ENCODE assay signal across 28 mouse cellular contexts in the genomic region with DNA sequence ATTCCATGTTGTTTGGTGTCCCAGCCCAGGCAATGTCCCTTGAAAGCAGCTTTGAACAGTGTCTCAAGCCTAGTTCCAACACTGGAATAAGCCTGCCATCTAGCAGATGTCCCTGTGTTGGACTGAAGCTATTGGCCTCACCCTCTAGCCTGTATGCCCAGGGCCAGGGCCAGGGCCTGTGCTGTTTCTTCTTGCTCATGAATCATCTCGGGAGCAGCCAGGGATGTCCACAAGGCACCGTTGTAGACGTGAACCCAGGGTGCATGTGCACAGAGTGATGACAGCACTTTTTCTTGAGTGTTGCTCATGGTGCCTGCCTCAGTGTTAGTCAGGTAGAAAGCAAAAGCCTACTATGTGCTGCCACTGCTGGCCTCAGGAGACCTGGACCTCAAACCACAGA. TPM values are rescaled to one million over a fixed set of nuclear protein-coding genes. Genes with fewer than 3 reads are reported as not detected.
"Had no signal": no experiment of that assay in that cellular context is flagged by ENCODE, and none has a peak within 500 bp of the region (broad histone marks: within the 10 kb centered on the region; RNA-seq: fewer than 3 reads in every experiment).

No protein-coding gene starts in this region.

- H3K9ac ChIP-seq: kidney, embryonic 15.5 days; limb, embryonic 12.5 days; limb, embryonic 15.5 days; liver, embryonic 14.5 days; liver, postnatal 0 days; lung, embryonic 14.5 days; midbrain, embryonic 12.5 days; midbrain, embryonic 15.5 days; neural tube, embryonic 12.5 days; neural tube, embryonic 15.5 days had no signal

- H3K4me2 ChIP-seq: limb, embryonic 12.5 days; limb, embryonic 15.5 days; liver, embryonic 11.5 days; lung, embryonic 14.5 days; midbrain, embryonic 12.5 days; midbrain, embryonic 15.5 days; neural tube, embryonic 12.5 days; neural tube, embryonic 15.5 days had no signal

- H3K36me3 ChIP-seq: limb, embryonic 15.5 days; midbrain, embryonic 12.5 days; midbrain, embryonic 15.5 days; neural tube, embryonic 12.5 days; neural tube, embryonic 15.5 days had no signal

- H3K4me3 ChIP-seq: kidney, embryonic 15.5 days; limb, embryonic 12.5 days; limb, embryonic 15.5 days; midbrain, embryonic 12.5 days; midbrain, embryonic 15.5 days; neural tube, embryonic 12.5 days; neural tube, embryonic 15.5 days had no signal

- DNase-seq: kidney, postnatal 10 days; kidney, postnatal 36 days; left cerebral cortex, postnatal 4 days; liver, postnatal 0 days; lung, embryonic 14.5 days; lung, postnatal 14 days; right cerebral cortex, adult 18-20 months; right cerebral cortex, postnatal 14 days; right cerebral cortex, postnatal 4 days had no signal

- H3K9me3 ChIP-seq: kidney, embryonic 15.5 days; limb, embryonic 12.5 days; limb, embryonic 15.5 days; midbrain, embryonic 12.5 days; midbrain, embryonic 15.5 days; neural tube, embryonic 12.5 days; neural tube, embryonic 15.5 days had no signal

- H3K27me3 ChIP-seq: kidney, embryonic 15.5 days; limb, embryonic 12.5 days; limb, embryonic 15.5 days; neural tube, embryonic 12.5 days; neural tube, embryonic 15.5 days had no signal

- H3K27ac ChIP-seq: liver, embryonic 14.5 days; midbrain, embryonic 12.5 days; midbrain, embryonic 15.5 days; neural tube, embryonic 12.5 days; neural tube, embryonic 15.5 days had no signal

- ATAC-seq: liver, postnatal 0 days; midbrain, embryonic 15.5 days had no signal

RNA-seq across cellular contexts. Expression of gene Gm11172, which starts 24.5 kb away (rescaled TPM):
- total RNA-seq: layer of hippocampus, adult 8-10 months; layer of hippocampus, postnatal 14 days; left cerebral cortex, adult 8-10 months; left cerebral cortex, postnatal 14 days; left cerebral cortex, postnatal 4 days; megakaryocyte, adult 5-6 weeks had no signal
- polyA plus RNA-seq: kidney, embryonic 15.5 days; limb, embryonic 12.5 days; limb, embryonic 15.5 days; liver, embryonic 11.5 days; liver, embryonic 14.5 days; liver, postnatal 0 days; lung, embryonic 14.5 days; macrophage; midbrain, embryonic 12.5 days; midbrain, embryonic 15.5 days; neural tube, embryonic 12.5 days; neural tube, embryonic 15.5 days; stomach, embryonic 14.5 days; stomach, postnatal 0 days; thymus, postnatal 0 days; urinary bladder, adult 2 months had no signal

RNA-seq across cellular contexts. Expression of gene Prm1, which starts 31.6 kb away (rescaled TPM):
- total RNA-seq: layer of hippocampus, adult 8-10 months; layer of hippocampus, postnatal 14 days; left cerebral cortex, adult 8-10 months; left cerebral cortex, postnatal 14 days; left cerebral cortex, postnatal 4 days; megakaryocyte, adult 5-6 weeks had no signal
- polyA plus RNA-seq: liver, embryonic 11.5 days; liver, embryonic 14.5 days; liver, postnatal 0 days; lung, embryonic 14.5 days; macrophage; midbrain, embryonic 12.5 days; neural tube, embryonic 12.5 days; stomach, embryonic 14.5 days; urinary bladder, adult 2 months had no signal

RNA-seq across cellular contexts. Expression of gene Prm2, which starts 41.3 kb away (rescaled TPM):
- total RNA-seq: layer of hippocampus, adult 8-10 months; layer of hippocampus, postnatal 14 days; left cerebral cortex, adult 8-10 months; left cerebral cortex, postnatal 14 days; left cerebral cortex, postnatal 4 days; megakaryocyte, adult 5-6 weeks had no signal
- polyA plus RNA-seq: kidney, embryonic 15.5 days; limb, embryonic 12.5 days; limb, embryonic 15.5 days; liver, embryonic 11.5 days; liver, embryonic 14.5 days; liver, postnatal 0 days; lung, embryonic 14.5 days; macrophage; midbrain, embryonic 12.5 days; midbrain, embryonic 15.5 days; neural tube, embryonic 12.5 days; neural tube, embryonic 15.5 days; stomach, embryonic 14.5 days; stomach, postnatal 0 days; thymus, postnatal 0 days; urinary bladder, adult 2 months had no signal

RNA-seq across cellular contexts. Expression of gene Prm3, which starts 46.5 kb away (rescaled TPM):
- total RNA-seq: layer of hippocampus, adult 8-10 months; layer of hippocampus, postnatal 14 days; left cerebral cortex, adult 8-10 months; left cerebral cortex, postnatal 14 days; left cerebral cortex, postnatal 4 days; megakaryocyte, adult 5-6 weeks had no signal
- polyA plus RNA-seq: kidney, embryonic 15.5 days; limb, embryonic 12.5 days; limb, embryonic 15.5 days; liver, embryonic 11.5 days; liver, embryonic 14.5 days; liver, postnatal 0 days; lung, embryonic 14.5 days; macrophage; midbrain, embryonic 12.5 days; midbrain, embryonic 15.5 days; neural tube, embryonic 12.5 days; neural tube, embryonic 15.5 days; stomach, embryonic 14.5 days; stomach, postnatal 0 days; thymus, postnatal 0 days; urinary bladder, adult 2 months had no signal
